Mouse (Mus musculus): Measurements from ENCODE around the gene Wnt4.

DNA sequence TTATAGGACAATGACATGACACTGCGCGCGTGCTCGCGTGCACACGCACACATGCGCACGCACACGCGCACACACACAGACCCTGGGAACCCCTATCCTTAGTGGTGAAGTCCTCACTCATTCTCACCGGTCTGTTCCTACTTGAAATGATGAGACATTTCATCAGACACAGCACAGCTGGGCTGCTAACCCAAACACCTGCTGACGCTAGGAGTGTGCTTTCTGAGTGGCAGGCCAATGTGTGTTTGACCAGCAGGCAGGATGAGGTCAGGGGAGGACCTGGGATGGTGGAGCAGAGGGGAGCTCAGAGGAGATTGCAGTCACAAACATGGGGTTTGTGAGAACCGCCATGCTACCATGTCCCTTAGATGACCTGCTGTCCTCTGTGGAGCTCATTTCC, 22.9 kb downstream of the Wnt4 start:
- no peak for TF ChIP-seq EP300 (IDR thresholded peaks at IDR 0.05; ENCODE audit: insufficient read depth, low read depth, low read length)
- no peak for TF ChIP-seq CTCF (IDR thresholded peaks at IDR 0.05)
- TF ChIP-seq POLR2A (IDR thresholded peaks at IDR 0.05; ENCODE audit: insufficient read depth, low read depth, low read length) = no peak
